Mouse (Mus musculus) hindbrain, embryonic 14.5 days (tissue): Measurements from ENCODE around the gene Rnf113a1. TPM values are rescaled to one million over a fixed set of nuclear protein-coding genes. Genes with fewer than 3 reads are reported as not detected.
A peak's percentile ranks its signal among the peaks of the same experiment; 100 is the strongest.
"Not testable (repeated sequence)": the region's sequence is repeated elsewhere in the genome, so short reads cannot be mapped to it uniquely, and the experiment has no call there.

Source experiments
- ATAC-seq: fragments of 200-750 bp; cut with Nextera tagmentation; 2 replicates; pipeline ENCODE4 v1.8.0; 2017; ENCODE audit warnings: moderate number of reproducible peaks, mild to moderate bottlenecking, moderate TSS enrichment, moderate library complexity; ENCODE audit not compliant: low FRiP score
- DNase-seq: peaks from one replicate; pipeline ENCODE4 v3.0.0-alpha.2; 2015; ENCODE audit warnings: low spot score
- H3K27ac ChIP-seq: fragments of 300-500 bp; sonication (generic); 2 replicates; pipeline ENCODE4 v1.5.1; 2014; ENCODE audit warnings: mild to moderate bottlenecking, moderate library complexity
- H3K27me3 ChIP-seq: fragments of 300-500 bp; sonication (generic); 2 replicates; pipeline ENCODE4 v1.6.1; 2014; ENCODE audit warnings: mild to moderate bottlenecking, low read length, mixed read lengths; ENCODE audit not compliant: control insufficient read depth, insufficient read depth
- H3K36me3 ChIP-seq: fragments of 300-500 bp; sonication (generic); replicated peaks from 2 replicates; pipeline ENCODE4 v1.6.1; 2014; ENCODE audit not compliant: control insufficient read depth, insufficient read depth
- H3K4me1 ChIP-seq: fragments of 300-500 bp; sonication (generic); replicated peaks from 2 replicates; pipeline ENCODE4 v1.6.1; 2014; ENCODE audit warnings: antibody characterized with exemption, low read length, mixed read lengths; ENCODE audit not compliant: control insufficient read depth, insufficient read depth
- H3K4me2 ChIP-seq: fragments of 300-500 bp; sonication (generic); replicated peaks from 2 replicates; pipeline ENCODE4 v1.6.1; 2014; ENCODE audit warnings: mild to moderate bottlenecking, moderate library complexity
- H3K4me3 ChIP-seq: fragments of 300-500 bp; sonication (generic); replicated peaks from 2 replicates; pipeline ENCODE4 v1.5.1; 2014; ENCODE audit warnings: mild to moderate bottlenecking, low read length
- H3K9ac ChIP-seq: fragments of 300-500 bp; sonication (generic); 2 replicates; pipeline ENCODE4 v1.6.1; 2014
- H3K9me3 ChIP-seq: fragments of 300-500 bp; sonication (generic); 2 replicates; pipeline ENCODE4 v1.6.1; 2016; ENCODE audit warnings: low read length; ENCODE audit not compliant: control insufficient read depth
- WGBS: fragments of 180-500 bp; shearing (Covaris S2); extraction: QIAGEN DNeasy Blood & Tissue Kit; methylation state at CpG from one replicate; pipeline ENCODE4 v1.1.7; 2014; 5-methylcytosine and 5-hydroxymethylcytosine counted together
- polyA plus RNA-seq: library from polyadenylated mRNA; unstranded; fragments of >200 nt; fragmentation: Nextera tagmentation; extraction: Ambion mirVana; gene quantifications from 2 replicates; pipeline ENCODE4 v1.2.1, GENCODE M21; 2014

The Rnf113a1 gene
- polyA plus RNA-seq = 23.3 and 28.3 TPM in 2 replicates

DNA sequence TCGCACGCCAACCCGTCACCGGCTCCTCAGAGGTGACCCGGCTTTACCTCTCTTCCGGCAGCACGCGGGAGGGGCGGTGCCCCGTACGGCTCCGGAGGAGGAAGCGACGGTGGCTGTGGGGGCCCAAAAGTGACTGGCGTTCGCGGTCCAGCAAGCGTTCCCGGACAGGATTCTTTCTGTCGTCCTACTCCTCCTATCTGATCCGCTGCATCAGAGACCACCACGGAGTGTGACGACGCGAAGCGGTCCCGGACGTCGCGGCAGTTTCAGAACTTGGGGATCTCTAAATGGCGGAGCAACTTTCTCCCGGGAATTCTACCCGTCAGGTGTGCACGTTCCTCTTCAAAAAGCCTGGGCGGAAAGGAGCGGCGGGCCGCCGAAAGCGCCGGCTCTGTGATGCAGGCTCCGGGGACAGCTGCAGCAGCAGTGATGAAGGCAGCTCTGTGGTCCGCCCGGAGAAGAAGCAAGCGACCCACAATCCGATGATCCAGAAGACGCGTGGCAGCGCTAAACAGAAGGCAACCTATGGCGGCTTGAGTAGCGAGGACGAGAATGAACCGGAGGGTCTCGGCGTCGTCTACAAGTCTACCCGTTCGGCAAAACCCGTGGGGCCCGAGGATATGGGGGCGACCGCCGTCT, at the start of gene Rnf113a1, which contains the start of gene Ndufa1:
Rnf113a1 (plus strand) TSS at position 141 of the 639 bp plus-strand sequence.
Ndufa1 (minus strand) TSS at position 59 of the 639 bp plus-strand sequence.
- ATAC-seq (peak; percentile 91), DNase-seq (peak; percentile 79)
- Histone ChIP-seq H3K27ac (peak within 1 kb of the TSS; percentile 86), H3K9me3 (no peaks in the 10 kb centered on the region), H3K36me3 (no peaks in the 10 kb centered on the region; the same call in 1 of the 2 replicates), H3K4me3 (peak within 1 kb of the TSS; percentile 52), H3K27me3 (no peaks in the 10 kb centered on the region), H3K4me1 (peaks cover 4% of the 10 kb centered on the region; the same call in 1 of the 2 replicates), H3K4me2 (peak within 1 kb of the TSS; percentile 57), H3K9ac (peak within 1 kb of the TSS; percentile 68)
- 18% methylated on average over 63 of the region's 63 CpGs for WGBS

DNA sequence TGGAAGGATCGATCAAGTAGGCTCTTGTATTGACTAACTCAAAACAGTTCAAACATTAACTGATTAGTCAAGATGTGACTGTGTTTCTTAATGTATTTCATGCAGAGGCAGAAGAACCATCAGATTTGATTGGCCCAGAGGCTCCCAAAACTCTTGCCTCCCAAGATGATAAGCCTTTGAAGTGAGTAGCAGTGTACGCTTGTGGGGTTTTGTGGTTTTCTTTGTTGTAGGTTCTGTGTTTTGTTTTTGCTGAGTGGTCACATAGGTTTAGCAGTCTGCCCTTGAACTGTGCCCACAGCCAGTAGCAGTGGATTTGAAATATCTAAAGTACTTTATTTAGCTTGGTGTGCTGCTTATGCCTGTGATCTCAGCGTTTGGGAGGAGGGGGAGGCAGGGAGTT, 49.3 kb upstream of the Rnf113a1 start:
- no peak overlapping the region for H3K4me2 ChIP-seq
- WGBS = 90% methylated on average over 3 of the region's 3 CpGs
- no peak overlapping the region for H3K4me3 ChIP-seq

DNA sequence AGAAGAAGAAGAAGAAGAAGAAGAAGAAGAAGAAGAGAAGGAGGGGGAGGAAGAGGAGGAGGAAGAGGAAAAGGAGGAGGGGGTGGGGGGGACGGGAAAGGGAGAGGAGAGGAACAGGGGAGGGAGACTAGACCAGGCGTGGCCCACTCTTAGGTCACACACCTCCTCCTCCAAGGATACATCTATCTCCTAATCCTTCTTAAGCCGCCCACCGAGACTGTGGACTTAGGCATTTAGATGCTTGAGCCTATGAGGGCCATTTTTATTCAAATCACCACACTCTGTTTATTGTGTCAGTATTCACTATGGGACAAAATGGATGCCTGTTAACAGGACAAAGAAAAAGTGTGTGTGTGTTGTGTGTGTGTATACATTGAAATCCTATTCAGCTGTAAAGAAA, 46.5 kb upstream of the Rnf113a1 start:
- not testable (repeated sequence) for DNase-seq, H3K9ac ChIP-seq, H3K4me2 ChIP-seq

More for the DNA sequence above, 49.3 kb upstream of the Rnf113a1 start:
- Histone ChIP-seq H3K4me1 (no peaks in the 10 kb centered on the region), H3K9me3 (no peaks in the 10 kb centered on the region), H3K9ac (no peak overlapping the region), H3K27ac (no peak overlapping the region), H3K27me3 (no peaks in the 10 kb centered on the region), H3K36me3 (peaks cover 41% of the 10 kb centered on the region)
- no peak for ATAC-seq
- DNase-seq = no peak

DNA sequence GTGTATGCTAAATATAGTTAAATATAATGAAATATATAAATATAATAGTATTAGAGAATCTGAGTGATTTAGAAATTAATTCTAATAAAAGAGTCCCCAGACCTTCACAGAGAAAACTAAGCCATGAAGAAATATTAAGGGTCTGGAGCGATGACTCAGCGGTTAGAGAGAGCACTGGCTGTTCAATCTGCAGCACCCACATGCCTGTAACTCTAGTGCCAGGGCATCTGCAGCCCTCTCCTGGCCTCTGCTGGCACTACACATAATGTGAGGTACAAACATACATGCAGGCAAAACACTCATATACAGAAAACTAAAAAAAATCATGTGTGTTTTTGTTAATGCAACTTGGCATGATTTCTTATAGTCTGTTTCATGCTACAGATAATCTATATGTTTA, 46.1 kb upstream of the Rnf113a1 start:
- DNase-seq = no peak
- no peak overlapping the region for H3K27ac ChIP-seq
- no peak overlapping the region for H3K9ac ChIP-seq
- H3K36me3 ChIP-seq = peaks cover 37% of the 10 kb centered on the region
- no peaks in the 10 kb centered on the region for H3K9me3 ChIP-seq
- no peak overlapping the region for H3K4me3 ChIP-seq
- no peaks in the 10 kb centered on the region for H3K27me3 ChIP-seq
- ATAC-seq = no peak
- no peak overlapping the region for H3K4me2 ChIP-seq
- 93% methylated on average over 2 of the region's 2 CpGs for WGBS
- H3K4me1 ChIP-seq = no peaks in the 10 kb centered on the region

More for the DNA sequence above, 46.5 kb upstream of the Rnf113a1 start:
- H3K27ac ChIP-seq, H3K9me3 ChIP-seq, H3K27me3 ChIP-seq, ATAC-seq, H3K4me3 ChIP-seq, H3K4me1 ChIP-seq: not testable (repeated sequence)
- peaks cover 37% of the 10 kb centered on the region for H3K36me3 ChIP-seq
- no CpG with 5 or more reads among the region's 4 CpGs for WGBS

DNA sequence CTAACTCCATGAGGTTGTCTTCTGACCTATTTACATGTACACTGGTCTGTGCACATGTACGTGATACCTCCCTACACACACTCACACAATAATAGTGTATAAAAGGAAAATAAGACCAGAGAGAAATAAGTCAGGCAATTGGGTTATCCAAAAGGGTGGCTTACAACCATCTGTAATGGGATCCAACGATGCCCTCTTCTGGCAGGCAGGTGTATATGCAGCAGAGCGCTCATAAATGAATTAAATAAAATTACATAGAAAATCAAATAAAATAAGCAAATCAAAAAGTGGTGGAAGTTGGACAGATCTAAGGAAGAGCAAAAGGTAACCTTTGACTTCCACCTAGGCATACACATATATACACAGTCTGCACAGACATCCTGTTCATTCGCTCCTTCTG, 33.2 kb upstream of the Rnf113a1 start:
- DNase-seq = no peak
- Histone ChIP-seq H3K4me3 (no peak overlapping the region), H3K9me3 (no peaks in the 10 kb centered on the region)

DNA sequence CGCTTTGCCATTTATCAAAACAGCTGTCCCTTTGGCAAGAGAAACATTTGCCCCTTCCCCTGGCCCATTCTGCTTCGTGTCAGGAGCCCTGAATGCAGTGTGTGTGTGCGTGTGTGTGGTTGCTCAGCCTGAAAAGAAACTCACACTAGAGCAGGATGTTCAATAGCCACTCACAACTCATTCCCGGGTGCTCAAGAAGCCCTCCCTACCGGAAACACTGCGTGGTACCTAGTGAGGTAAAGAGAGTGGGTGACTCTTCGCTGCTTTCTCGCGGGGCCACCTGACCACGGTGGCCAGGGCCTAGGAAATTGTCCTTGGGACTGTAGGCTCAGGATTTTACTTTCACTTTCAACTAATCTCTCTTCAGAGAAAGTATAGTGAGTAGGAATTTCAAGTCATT, 29.9 kb upstream of the Rnf113a1 start:
- Histone ChIP-seq H3K4me1 (no peaks in the 10 kb centered on the region), H3K4me3 (no peak overlapping the region), H3K4me2 (no peak overlapping the region), H3K36me3 (no peaks in the 10 kb centered on the region), H3K27me3 (no peaks in the 10 kb centered on the region), H3K27ac (no peak overlapping the region), H3K9me3 (no peaks in the 10 kb centered on the region), H3K9ac (no peak overlapping the region)
- WGBS = 71% methylated on average over 10 of the region's 10 CpGs
- ATAC-seq = no peak
- DNase-seq = no peak

More for the DNA sequence above, 33.2 kb upstream of the Rnf113a1 start:
- Histone ChIP-seq H3K27me3 (no peaks in the 10 kb centered on the region), H3K4me2 (no peak overlapping the region), H3K4me1 (no peaks in the 10 kb centered on the region), H3K9ac (no peak overlapping the region), H3K36me3 (peaks cover 10% of the 10 kb centered on the region), H3K27ac (no peak overlapping the region)
- ATAC-seq = no peak
- WGBS = 60% methylated on average over 4 of the region's 4 CpGs

DNA sequence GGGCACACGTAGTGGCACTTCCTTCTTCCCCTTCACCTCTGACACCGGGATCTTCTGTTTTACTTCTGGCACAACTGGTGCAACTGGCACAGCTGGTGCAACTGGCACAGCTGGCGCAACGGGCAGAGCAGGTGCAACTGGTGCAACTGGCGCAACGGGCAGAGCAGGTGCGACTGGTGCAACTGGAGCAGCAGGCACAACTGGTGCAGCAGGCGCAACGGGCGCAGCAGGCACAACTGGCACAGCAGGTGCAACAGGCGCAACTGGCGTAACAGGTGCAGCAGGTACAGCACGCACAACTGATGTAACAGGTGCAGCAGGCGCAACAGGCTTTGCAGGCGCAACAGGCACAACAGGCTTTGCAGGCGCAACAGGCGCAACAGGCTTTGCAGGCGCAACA, 27.9 kb upstream of the Rnf113a1 start:
- 81% methylated on average over 18 of the region's 18 CpGs for WGBS
- H3K4me3 ChIP-seq = no peak overlapping the region
- H3K9me3 ChIP-seq = no peaks in the 10 kb centered on the region
- no peaks in the 10 kb centered on the region for H3K36me3 ChIP-seq
- no peak overlapping the region for H3K9ac ChIP-seq
- ATAC-seq (no peak), DNase-seq (no peak)
- H3K27ac ChIP-seq = no peak overlapping the region
- no peaks in the 10 kb centered on the region for H3K27me3 ChIP-seq
- H3K4me1 ChIP-seq = no peaks in the 10 kb centered on the region
- no peak overlapping the region for H3K4me2 ChIP-seq

DNA sequence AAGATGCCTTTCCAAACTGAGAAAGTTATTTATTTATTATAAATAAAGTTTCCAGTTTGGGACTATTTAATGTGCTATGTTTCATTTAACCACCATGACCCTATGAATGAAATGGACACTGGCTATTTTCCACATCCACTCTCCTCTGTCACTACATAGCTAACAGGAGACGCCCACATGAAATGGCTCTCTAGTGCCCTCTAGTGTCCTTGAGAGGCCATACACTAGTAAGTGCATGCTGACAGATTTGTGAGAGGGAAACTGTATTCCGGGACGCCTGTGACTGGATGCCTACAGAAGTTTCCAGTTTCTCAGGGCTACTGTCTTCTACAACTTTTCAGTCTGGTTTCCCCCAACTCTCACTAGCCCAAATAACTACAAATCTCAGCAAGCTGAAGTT, 24.0 kb upstream of the Rnf113a1 start:
- H3K4me3 ChIP-seq = no peak overlapping the region
- H3K4me2 ChIP-seq = no peak overlapping the region
- DNase-seq (peak; percentile 40), ATAC-seq (no peak)
- no peaks in the 10 kb centered on the region for H3K9me3 ChIP-seq
- H3K36me3 ChIP-seq = no peaks in the 10 kb centered on the region
- H3K9ac ChIP-seq = no peak overlapping the region
- no peak overlapping the region for H3K27ac ChIP-seq
- 34% methylated on average over 3 of the region's 3 CpGs for WGBS
- no peaks in the 10 kb centered on the region for H3K27me3 ChIP-seq
- H3K4me1 ChIP-seq = no peaks in the 10 kb centered on the region

DNA sequence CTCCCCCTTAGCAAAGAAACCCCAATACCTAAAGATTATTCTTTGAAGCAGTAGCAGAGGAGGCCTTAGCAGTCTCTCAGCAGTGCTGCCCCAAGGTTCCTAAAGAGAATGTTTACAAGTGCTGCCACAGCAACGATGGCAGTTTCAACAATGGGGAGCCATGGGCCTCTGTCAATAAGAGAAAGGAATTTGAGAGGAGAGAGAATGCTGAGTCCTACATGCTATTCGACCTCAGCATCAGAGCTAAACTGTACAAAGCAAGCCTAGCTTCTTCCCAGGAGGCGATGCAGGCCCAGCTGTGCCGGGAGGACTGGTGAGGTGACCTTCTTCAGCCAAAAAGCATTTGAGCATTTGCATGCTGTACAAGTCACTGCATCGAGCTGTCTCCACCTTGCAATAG, 22.3 kb upstream of the Rnf113a1 start, which contains the start of gene Akap14:
Akap14 (minus strand) TSS at position 101 of the 400 bp plus-strand sequence.
- WGBS = 20% methylated on average over 5 of the region's 5 CpGs
- no peak for DNase-seq
- Histone ChIP-seq H3K4me1 (no peaks in the 10 kb centered on the region), H3K4me3 (no peak within 1 kb of the TSS), H3K27me3 (no peaks in the 10 kb centered on the region), H3K4me2 (no peak within 1 kb of the TSS), H3K36me3 (no peaks in the 10 kb centered on the region), H3K9ac (no peak within 1 kb of the TSS), H3K27ac (no peak within 1 kb of the TSS), H3K9me3 (no peaks in the 10 kb centered on the region)
- no peak for ATAC-seq
